Mouse (Mus musculus) neural tube, embryonic 12.5 days (tissue): ENCODE results near the gene Fam234a. TPM values are rescaled to one million over a fixed set of nuclear protein-coding genes. Genes with fewer than 3 reads are reported as not detected.
"Not testable (repeated sequence)": the region's sequence is repeated elsewhere in the genome, so short reads cannot be mapped to it uniquely, and the experiment has no call there.

Experiments used
- ATAC-seq: fragments of 200-750 bp; cut with Nextera tagmentation; 2 replicates; pipeline ENCODE4 v1.8.0; 2017; ENCODE audit warnings: low read depth, mild to moderate bottlenecking, moderate TSS enrichment, moderate library complexity; ENCODE audit not compliant: low FRiP score
- H3K27ac ChIP-seq: fragments of 300-500 bp; sonication (generic); 2 replicates; pipeline ENCODE4 v1.5.1; 2016
- H3K27me3 ChIP-seq: fragments of 300-500 bp; sonication (generic); replicated peaks from 2 replicates; pipeline ENCODE4 v1.6.1; 2016; ENCODE audit warnings: mild to moderate bottlenecking
- H3K36me3 ChIP-seq: fragments of 300-500 bp; sonication (generic); 2 replicates; pipeline ENCODE4 v1.6.1; 2016; ENCODE audit warnings: mild to moderate bottlenecking
- H3K4me1 ChIP-seq: fragments of 300-500 bp; sonication (generic); 2 replicates; pipeline ENCODE4 v1.6.1; 2016
- H3K4me2 ChIP-seq: fragments of 300-500 bp; sonication (generic); replicated peaks from 2 replicates; pipeline ENCODE4 v1.6.1; 2016; ENCODE audit warnings: mild to moderate bottlenecking
- H3K4me3 ChIP-seq: fragments of 300-500 bp; sonication (generic); 2 replicates; pipeline ENCODE4 v1.5.1; 2016
- H3K9ac ChIP-seq: fragments of 300-500 bp; sonication (generic); 2 replicates; pipeline ENCODE4 v1.6.1; 2016; ENCODE audit warnings: mild to moderate bottlenecking
- H3K9me3 ChIP-seq: fragments of 300-500 bp; sonication (generic); 2 replicates; pipeline ENCODE4 v1.6.1; 2016; ENCODE audit warnings: mild to moderate bottlenecking
- WGBS: fragments of 180-500 bp; shearing (Covaris S2); methylation state at CpG from one replicate; pipeline ENCODE4 v1.1.7; 2016; 5-methylcytosine and 5-hydroxymethylcytosine counted together
- polyA plus RNA-seq: library from polyadenylated mRNA; unstranded; fragments of >200 nt; fragmentation: Nextera tagmentation; extraction: Ambion mirVana; gene quantifications from 2 replicates; pipeline ENCODE4 v1.2.1, GENCODE M21; 2016

The Fam234a gene
- polyA plus RNA-seq, 1 experiment from 2014 or later: 28.6 TPM

GRCm38 (mm10) chr17:26198892-26199291, 45.1 kb downstream of the Fam234a start, which contains the start of gene Pdia2:
TSS of gene Pdia2 (minus strand) at chr17:26199087.
- ATAC-seq: no peak
- Histone ChIP-seq H3K27ac (no peak within 1 kb of the TSS), H3K9ac (no peak within 1 kb of the TSS), H3K27me3 (peaks cover 52% of the 10 kb centered on the region), H3K9me3 (no peaks in the 10 kb centered on the region), H3K4me3 (no peak within 1 kb of the TSS), H3K4me2 (0 out of 2 replicates have a peak within 1 kb of the TSS, but pooled peaks have one; percentile 95), H3K4me1 (peaks cover 18% of the 10 kb centered on the region), H3K36me3 (peaks cover 41% of the 10 kb centered on the region)
- WGBS: 81% methylated on average over 4 of the region's 4 CpGs

GRCm38 (mm10) chr17:26192481-26193190, 51.4 kb downstream of the Fam234a start:
- peaks cover 94% of the 10 kb centered on the region for H3K36me3 ChIP-seq

GRCm38 (mm10) chr17:26191486-26191885, 52.6 kb downstream of the Fam234a start:
- H3K9me3 ChIP-seq: not testable (repeated sequence)

More at GRCm38 (mm10) chr17:26192481-26193190, 51.4 kb downstream of the Fam234a start:
- Histone ChIP-seq H3K27me3 (no peaks in the 10 kb centered on the region), H3K4me2 (no peak overlapping the region), H3K9me3 (no peaks in the 10 kb centered on the region), H3K4me1 (no peaks in the 10 kb centered on the region), H3K4me3 (no peak overlapping the region), H3K27ac (no peak overlapping the region), H3K9ac (no peak overlapping the region)
- no peak for ATAC-seq
- 97% methylated on average over 15 of the region's 15 CpGs for WGBS

GRCm38 (mm10) chr17:26188091-26188805, 55.8 kb downstream of the Fam234a start:
- no peak overlapping the region for H3K27ac ChIP-seq
- H3K36me3 ChIP-seq: peaks cover 83% of the 10 kb centered on the region
- ATAC-seq: no peak
- no peak overlapping the region for H3K4me2 ChIP-seq
- no peaks in the 10 kb centered on the region for H3K27me3 ChIP-seq
- H3K4me3 ChIP-seq: no peak overlapping the region
- H3K9ac ChIP-seq: no peak overlapping the region
- 97% methylated on average over 11 of the region's 11 CpGs for WGBS
- H3K4me1 ChIP-seq: no peaks in the 10 kb centered on the region
- H3K9me3 ChIP-seq: no peaks in the 10 kb centered on the region

More at GRCm38 (mm10) chr17:26191486-26191885, 52.6 kb downstream of the Fam234a start:
- H3K4me2 ChIP-seq, H3K27ac ChIP-seq, H3K4me1 ChIP-seq, H3K27me3 ChIP-seq, H3K4me3 ChIP-seq, ATAC-seq, H3K9ac ChIP-seq: not testable (repeated sequence)
- peaks cover 91% of the 10 kb centered on the region for H3K36me3 ChIP-seq
- WGBS: 87% methylated on average over 7 of the region's 7 CpGs

- WGBS: 93% methylated on average over 5 of the region's 5 CpGs
- Histone ChIP-seq H3K4me1 (no peaks in the 10 kb centered on the region), H3K36me3 (peaks cover 80% of the 10 kb centered on the region)
Observed at GRCm38 (mm10) chr17:26187592-26187991, 56.5 kb downstream of the Fam234a start.

GRCm38 (mm10) chr17:26181179-26181578, 62.9 kb downstream of the Fam234a start:
- Histone ChIP-seq H3K9ac (no peak overlapping the region), H3K27me3 (no peaks in the 10 kb centered on the region), H3K9me3 (no peaks in the 10 kb centered on the region), H3K27ac (no peak overlapping the region), H3K4me3 (no peak overlapping the region), H3K4me2 (no peak overlapping the region), H3K4me1 (no peaks in the 10 kb centered on the region), H3K36me3 (peaks cover 36% of the 10 kb centered on the region)
- WGBS: 97% methylated on average over 3 of the region's 3 CpGs
- no peak for ATAC-seq

More at GRCm38 (mm10) chr17:26187592-26187991, 56.5 kb downstream of the Fam234a start:
- Histone ChIP-seq H3K27ac (no peak overlapping the region), H3K4me2 (no peak overlapping the region), H3K9ac (no peak overlapping the region), H3K4me3 (no peak overlapping the region), H3K9me3 (no peaks in the 10 kb centered on the region), H3K27me3 (no peaks in the 10 kb centered on the region)
- ATAC-seq: no peak

- Histone ChIP-seq H3K36me3 (peaks cover 30% of the 10 kb centered on the region), H3K4me2 (no peak overlapping the region), H3K4me1 (no peaks in the 10 kb centered on the region), H3K27me3 (no peaks in the 10 kb centered on the region), H3K4me3 (no peak overlapping the region), H3K9ac (no peak overlapping the region), H3K27ac (no peak overlapping the region), H3K9me3 (no peaks in the 10 kb centered on the region)
- ATAC-seq: no peak
Observed at GRCm38 (mm10) chr17:26178611-26179010, 65.4 kb downstream of the Fam234a start.

- 88% methylated on average over 2 of the region's 2 CpGs for WGBS
- H3K4me1 ChIP-seq, H3K27ac ChIP-seq, H3K27me3 ChIP-seq, H3K9me3 ChIP-seq, H3K4me3 ChIP-seq, ATAC-seq, H3K9ac ChIP-seq, H3K4me2 ChIP-seq: not testable (repeated sequence)
- peaks cover 18% of the 10 kb centered on the region for H3K36me3 ChIP-seq
Observed at GRCm38 (mm10) chr17:26175248-26175647, 68.8 kb downstream of the Fam234a start.

GRCm38 (mm10) chr17:26168039-26168438, 76.0 kb downstream of the Fam234a start:
- WGBS: 97% methylated on average over 2 of the region's 2 CpGs
- Histone ChIP-seq H3K9me3 (no peaks in the 10 kb centered on the region), H3K9ac (no peak overlapping the region)

GRCm38 (mm10) chr17:26162736-26163135, 81.3 kb downstream of the Fam234a start:
- Histone ChIP-seq H3K4me3 (no peak overlapping the region), H3K4me1 (no peaks in the 10 kb centered on the region), H3K36me3 (no peaks in the 10 kb centered on the region), H3K4me2 (no peak overlapping the region), H3K9ac (no peak overlapping the region), H3K27ac (no peak overlapping the region), H3K9me3 (no peaks in the 10 kb centered on the region), H3K27me3 (no peaks in the 10 kb centered on the region)
- ATAC-seq: no peak
- 95% methylated on average over 1 of the region's 1 CpGs for WGBS

More at GRCm38 (mm10) chr17:26168039-26168438, 76.0 kb downstream of the Fam234a start:
- Histone ChIP-seq H3K4me2 (no peak overlapping the region), H3K4me3 (no peak overlapping the region), H3K4me1 (no peaks in the 10 kb centered on the region), H3K27me3 (no peaks in the 10 kb centered on the region), H3K27ac (no peak overlapping the region), H3K36me3 (no peaks in the 10 kb centered on the region; the same call in 1 of the 2 replicates)
- no peak for ATAC-seq
